Mouse (Mus musculus): Measurements from ENCODE around the gene Maco1.

DNA sequence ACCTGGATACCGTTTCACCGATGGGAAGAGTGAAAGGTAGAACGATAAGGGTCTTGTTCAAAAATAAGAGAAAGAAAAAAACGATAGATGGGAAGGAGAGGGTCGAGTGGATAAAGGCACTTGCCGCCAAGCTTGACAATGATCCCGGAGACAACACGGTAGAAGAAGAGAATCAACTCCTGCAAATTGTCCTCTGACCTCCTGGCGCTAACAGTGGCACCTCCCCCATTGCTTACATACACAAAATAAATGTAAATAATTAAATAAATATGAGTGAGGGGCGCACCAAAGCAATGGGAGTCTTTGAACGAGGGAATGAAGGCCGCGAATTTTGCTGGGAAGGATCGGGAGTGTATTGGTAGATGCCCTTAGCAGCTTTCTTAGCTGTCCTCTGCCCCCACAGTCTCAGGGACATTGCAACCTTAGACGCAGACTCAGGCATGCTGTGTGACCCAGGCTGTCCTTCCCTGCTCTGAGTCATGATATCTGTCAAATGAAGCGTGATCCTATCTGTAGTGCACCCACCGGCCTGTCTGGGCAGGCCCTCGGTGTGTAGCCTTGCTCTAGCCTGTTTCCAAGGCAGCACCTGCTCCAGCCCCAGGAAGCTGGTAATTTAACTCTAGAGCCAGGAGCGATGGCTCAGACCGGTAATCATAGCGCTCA is 84.8 kb downstream of the Maco1 start:
- TF ChIP-seq CTCF (IDR thresholded peaks at IDR 0.05; ENCODE audit: low read depth) (no peak), EP300 (IDR thresholded peaks at IDR 0.05; ENCODE audit: low read depth) (no peak)

Measured in heart, postnatal 0 days (tissue).